Mouse (Mus musculus): ENCODE results near the gene Ush1g. TPM values are rescaled to one million over a fixed set of nuclear protein-coding genes. Genes with fewer than 3 reads are reported as not detected.

The Ush1g gene
- polyA plus RNA-seq, 1 experiment: not detected

DNA sequence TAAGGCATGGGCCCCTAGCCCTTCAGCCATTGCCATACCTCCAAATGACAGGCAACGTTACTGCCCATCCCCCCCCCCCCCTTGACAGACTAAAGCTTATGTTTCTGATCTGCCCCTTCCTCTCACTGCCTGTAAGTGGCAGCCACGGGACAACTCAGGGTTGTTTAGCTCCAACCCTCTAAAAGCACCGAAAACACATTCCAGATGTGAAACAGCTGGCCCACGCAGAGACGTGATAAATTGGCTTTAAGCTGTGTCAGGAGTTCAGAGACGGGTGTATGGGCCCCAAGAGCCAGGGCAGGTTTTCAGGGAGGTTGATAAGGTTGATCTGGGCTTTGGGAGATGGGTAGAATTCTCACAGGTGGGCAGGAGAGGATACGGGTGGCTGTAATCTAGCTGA lies 23.7 kb upstream of the Ush1g start:
- no peak overlapping the region for H3K27ac ChIP-seq (replicated peaks; ENCODE audit: low read depth, low read length)
- no peaks in the 10 kb centered on the region for H3K4me1 ChIP-seq (ENCODE audit: control insufficient read depth, insufficient read depth, insufficient read length, low read length)
- H3K4me3 ChIP-seq (ENCODE audit: insufficient read depth, low read depth, low read length): no peak overlapping the region

GRCm38 (mm10) chr11:115344967-115345366 lies 23.1 kb upstream of the Ush1g start:
- H3K4me3 ChIP-seq (ENCODE audit: insufficient read depth, low read depth, low read length): no peak overlapping the region
- H3K4me1 ChIP-seq (ENCODE audit: control insufficient read depth, insufficient read depth, insufficient read length, low read length): no peaks in the 10 kb centered on the region
- no peak overlapping the region for H3K27ac ChIP-seq (replicated peaks; ENCODE audit: low read depth, low read length)

GRCm38 (mm10) chr11:115341866-115342265 lies 20.0 kb upstream of the Ush1g start:
- Histone ChIP-seq H3K27ac (replicated peaks; ENCODE audit: low read depth, low read length) (no peak overlapping the region), H3K4me3 (ENCODE audit: insufficient read depth, low read depth, low read length) (no peak overlapping the region), H3K4me1 (ENCODE audit: control insufficient read depth, insufficient read depth, insufficient read length, low read length) (no peaks in the 10 kb centered on the region)

DNA sequence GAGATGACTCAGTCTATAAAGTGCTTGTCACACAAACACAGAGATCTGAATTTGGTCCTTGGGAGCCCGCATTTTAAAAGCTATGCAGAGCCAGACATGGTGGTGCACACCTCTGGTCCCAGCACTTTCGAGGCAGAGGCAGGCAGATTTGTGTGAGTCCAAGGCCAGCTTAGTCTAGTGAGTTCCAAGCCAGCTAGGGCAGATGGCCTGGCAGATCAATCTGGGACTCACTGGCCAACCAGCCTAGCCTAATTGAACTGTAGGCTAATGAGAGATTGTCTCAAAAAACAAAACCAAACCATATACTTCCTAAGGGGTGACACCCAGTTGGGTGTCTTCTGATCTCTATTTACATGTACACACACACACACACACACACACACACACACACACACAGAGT lies 19.4 kb upstream of the Ush1g start:
- H3K4me1 ChIP-seq (ENCODE audit: control insufficient read depth, insufficient read depth, insufficient read length, low read length): no peaks in the 10 kb centered on the region
- no peak overlapping the region for H3K4me3 ChIP-seq (ENCODE audit: insufficient read depth, low read depth, low read length)
- H3K27ac ChIP-seq (replicated peaks; ENCODE audit: low read depth, low read length): no peak overlapping the region

GRCm38 (mm10) chr11:115337826-115338225 lies 16.0 kb upstream of the Ush1g start:
- peaks cover 3% of the 10 kb centered on the region; the same call in 1 of the 2 replicates for H3K4me1 ChIP-seq (ENCODE audit: control insufficient read depth, insufficient read depth, insufficient read length, low read length)
- H3K27ac ChIP-seq (replicated peaks; ENCODE audit: low read depth, low read length): no peak overlapping the region
- no peak overlapping the region for H3K4me3 ChIP-seq (ENCODE audit: insufficient read depth, low read depth, low read length)

DNA sequence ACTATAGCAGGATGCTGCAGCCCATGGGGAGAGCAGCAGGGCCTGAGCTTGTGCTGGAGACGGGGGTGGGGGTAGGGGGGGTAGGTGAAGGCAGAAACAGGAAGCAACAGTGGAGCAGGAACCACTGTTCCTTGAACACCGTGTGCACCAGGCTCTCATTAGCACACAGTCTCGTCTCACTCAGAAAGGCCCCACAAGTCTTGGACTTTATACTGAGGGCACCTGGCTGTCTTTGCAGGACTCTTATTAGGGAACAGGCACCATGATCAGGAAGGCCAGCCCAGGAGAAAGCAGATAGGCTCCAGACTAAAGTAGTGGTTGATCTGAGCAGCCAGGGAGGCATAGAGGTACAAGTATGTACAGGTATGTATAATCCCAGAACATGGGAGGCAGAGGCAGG lies 15.5 kb upstream of the Ush1g start:
- H3K4me1 ChIP-seq (ENCODE audit: control insufficient read depth, insufficient read depth, insufficient read length, low read length): peaks cover 3% of the 10 kb centered on the region; the same call in 1 of the 2 replicates
- no peak overlapping the region for H3K27ac ChIP-seq (replicated peaks; ENCODE audit: low read depth, low read length)
- no peak overlapping the region for H3K4me3 ChIP-seq (ENCODE audit: insufficient read depth, low read depth, low read length)

- peaks cover 3% of the 10 kb centered on the region; the same call in 1 of the 2 replicates for H3K4me1 ChIP-seq (ENCODE audit: control insufficient read depth, insufficient read depth, insufficient read length, low read length)
- H3K4me3 ChIP-seq (ENCODE audit: insufficient read depth, low read depth, low read length): no peak overlapping the region
- H3K27ac ChIP-seq (replicated peaks; ENCODE audit: low read depth, low read length): no peak overlapping the region
These were observed 14.3 kb upstream of the Ush1g start for GRCm38 (mm10) chr11:115336115-115336514.

- Histone ChIP-seq H3K27ac (replicated peaks; ENCODE audit: low read depth, low read length) (no peak overlapping the region), H3K4me3 (ENCODE audit: insufficient read depth, low read depth, low read length) (no peak overlapping the region), H3K4me1 (ENCODE audit: control insufficient read depth, insufficient read depth, insufficient read length, low read length) (peaks cover 3% of the 10 kb centered on the region; the same call in 1 of the 2 replicates)
These were observed 13.4 kb upstream of the Ush1g start for GRCm38 (mm10) chr11:115335223-115335622.

- no peak within 1 kb of the TSS for H3K4me3 ChIP-seq (ENCODE audit: insufficient read depth, low read depth, low read length)
- peaks cover 3% of the 10 kb centered on the region; the same call in 1 of the 2 replicates for H3K4me1 ChIP-seq (ENCODE audit: control insufficient read depth, insufficient read depth, insufficient read length, low read length)
- no peak within 1 kb of the TSS for H3K27ac ChIP-seq (replicated peaks; ENCODE audit: low read depth, low read length)
These were observed 12.7 kb upstream of the Ush1g start, which contains the start of gene Otop3 for GRCm38 (mm10) chr11:115334531-115334930. Otop3 (plus strand) TSS chr11:115334731.

GRCm38 (mm10) chr11:115329339-115329738 lies 7.5 kb upstream of the Ush1g start:
- no peaks in the 10 kb centered on the region for H3K4me1 ChIP-seq (ENCODE audit: control insufficient read depth, insufficient read depth, insufficient read length, low read length)
- H3K4me3 ChIP-seq (ENCODE audit: insufficient read depth, low read depth, low read length): no peak overlapping the region
- no peak overlapping the region for H3K27ac ChIP-seq (replicated peaks; ENCODE audit: low read depth, low read length)

DNA sequence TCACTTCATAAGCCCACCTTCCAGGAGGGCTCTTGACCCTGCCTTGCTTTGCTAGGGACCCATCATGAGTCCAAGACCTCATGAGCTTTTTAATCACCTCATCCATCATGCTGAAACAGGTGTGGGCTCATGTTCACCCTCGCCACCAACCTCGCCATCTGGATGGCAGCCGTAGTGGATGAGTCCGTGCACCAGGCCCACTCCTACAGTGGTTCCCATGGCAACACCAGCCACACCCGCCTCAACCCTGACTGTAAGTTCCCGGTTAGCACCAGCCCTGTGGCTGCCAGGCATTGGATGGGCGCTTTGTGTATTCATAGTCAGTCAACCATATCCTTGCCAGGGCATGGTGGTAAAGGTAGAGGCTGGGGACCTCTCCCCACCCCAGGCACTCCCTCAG lies 4.9 kb upstream of the Ush1g start:
- Histone ChIP-seq H3K27ac (replicated peaks; ENCODE audit: low read depth, low read length) (no peak overlapping the region), H3K4me3 (ENCODE audit: insufficient read depth, low read depth, low read length) (no peak overlapping the region), H3K4me1 (ENCODE audit: control insufficient read depth, insufficient read depth, insufficient read length, low read length) (no peaks in the 10 kb centered on the region)

GRCm38 (mm10) chr11:115323354-115323753 lies 1.5 kb upstream of the Ush1g start:
- H3K27ac ChIP-seq (replicated peaks; ENCODE audit: low read depth, low read length): no peak overlapping the region
- H3K4me1 ChIP-seq (ENCODE audit: control insufficient read depth, insufficient read depth, insufficient read length, low read length): no peaks in the 10 kb centered on the region
- no peak overlapping the region for H3K4me3 ChIP-seq (ENCODE audit: insufficient read depth, low read depth, low read length)

- no peak overlapping the region for H3K27ac ChIP-seq (replicated peaks; ENCODE audit: low read depth, low read length)
- no peak overlapping the region for H3K4me3 ChIP-seq (ENCODE audit: insufficient read depth, low read depth, low read length)
- no peaks in the 10 kb centered on the region for H3K4me1 ChIP-seq (ENCODE audit: control insufficient read depth, insufficient read depth, insufficient read length, low read length)
These were observed 2.0 kb downstream of the Ush1g start for GRCm38 (mm10) chr11:115319704-115320383.

- Histone ChIP-seq H3K4me3 (ENCODE audit: insufficient read depth, low read depth, low read length) (no peak overlapping the region), H3K27ac (replicated peaks; ENCODE audit: low read depth, low read length) (no peak overlapping the region), H3K4me1 (ENCODE audit: control insufficient read depth, insufficient read depth, insufficient read length, low read length) (no peaks in the 10 kb centered on the region)
These were observed 3.4 kb downstream of the Ush1g start for GRCm38 (mm10) chr11:115318245-115319027.

DNA sequence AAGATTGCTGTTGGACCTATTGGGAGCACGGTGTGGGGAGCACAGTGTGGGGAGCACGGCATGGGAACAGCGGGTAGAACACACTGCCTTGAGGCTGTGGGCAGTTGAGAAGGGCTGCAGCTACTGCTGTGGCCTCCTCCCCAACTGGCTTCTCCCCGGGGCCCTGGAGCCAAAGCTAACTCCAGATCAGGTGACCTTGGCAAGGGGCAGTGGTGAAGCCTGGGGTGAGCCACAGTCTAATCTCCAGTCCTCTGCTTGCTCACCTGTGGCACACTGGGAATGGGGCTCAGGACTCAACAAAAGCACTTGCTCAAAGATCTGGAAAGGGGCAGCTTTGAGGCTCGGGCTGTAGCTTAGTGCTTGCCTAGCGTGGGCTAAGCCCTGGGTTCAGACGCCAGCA lies 4.6 kb downstream of the Ush1g start:
- no peaks in the 10 kb centered on the region for H3K4me1 ChIP-seq (ENCODE audit: control insufficient read depth, insufficient read depth, insufficient read length, low read length)
- no peak overlapping the region for H3K27ac ChIP-seq (replicated peaks; ENCODE audit: low read depth, low read length)
- no peak overlapping the region for H3K4me3 ChIP-seq (ENCODE audit: insufficient read depth, low read depth, low read length)

GRCm38 (mm10) chr11:115314249-115314648 lies 7.6 kb downstream of the Ush1g start:
- Histone ChIP-seq H3K27ac (replicated peaks; ENCODE audit: low read depth, low read length) (no peak overlapping the region), H3K4me1 (ENCODE audit: control insufficient read depth, insufficient read depth, insufficient read length, low read length) (no peaks in the 10 kb centered on the region), H3K4me3 (ENCODE audit: insufficient read depth, low read depth, low read length) (no peak overlapping the region)
